Mouse (Mus musculus) kidney, adult 2 months (tissue): Measurements from ENCODE around the gene Nol3. TPM values are rescaled to one million over a fixed set of nuclear protein-coding genes. Genes with fewer than 3 reads are reported as not detected.

Source experiments
- DNase-seq: peaks from one replicate; pipeline ENCODE4 v3.0.0; 2021
- H3K27ac ChIP-seq: fragments of 200-500 bp; 2 replicates; pipeline ENCODE4 v1.5.1; 2012; ENCODE audit warnings: low read depth, low read length, control low read depth, inconsistent platforms; ENCODE audit not compliant: insufficient read depth
- H3K27me3 ChIP-seq: fragments of 200-500 bp; replicated peaks from 2 replicates; pipeline ENCODE4 v1.6.1; 2012; ENCODE audit warnings: mild to moderate bottlenecking, moderate library complexity, low read length, inconsistent platforms; ENCODE audit not compliant: control insufficient read depth, insufficient read depth
- H3K36me3 ChIP-seq: fragments of 200-500 bp; 2 replicates; pipeline ENCODE4 v1.6.1; 2012; ENCODE audit warnings: mild to moderate bottlenecking, moderate library complexity, low read length, inconsistent platforms; ENCODE audit not compliant: control insufficient read depth, insufficient read depth
- H3K4me1 ChIP-seq: fragments of 200-500 bp; 2 replicates; pipeline ENCODE4 v1.6.1; 2011; ENCODE audit warnings: low read length; ENCODE audit not compliant: control insufficient read depth, insufficient read depth
- H3K4me3 ChIP-seq: fragments of 200-500 bp; 2 replicates; pipeline ENCODE4 v1.5.1; 2011; ENCODE audit warnings: mild to moderate bottlenecking, low read depth, low read length, control low read depth; ENCODE audit not compliant: insufficient read depth
- CTCF ChIP-seq: fragments of 200-500 bp; conservative IDR thresholded peaks from 2 replicates; pipeline ENCODE4 v1.5.1; 2011; ENCODE audit warnings: low read depth, mild to moderate bottlenecking, control low read depth, low read length, moderate library complexity, mixed read lengths; ENCODE audit not compliant: insufficient read depth, insufficient read length
- POLR2A ChIP-seq: fragments of 200-500 bp; IDR thresholded peaks from one replicate; pipeline ENCODE4 v1.6.1; 2011; ENCODE audit warnings: low read depth, low read length, control low read depth
- WGBS: fragments of 180-500 bp; shearing (Covaris S2); methylation state at CpG from one replicate; pipeline ENCODE4 v1.1.7; 2018; 5-methylcytosine and 5-hydroxymethylcytosine counted together
- polyA plus RNA-seq: library from polyadenylated mRNA; depleted of rRNA; stranded (reverse); fragments of >200 nt; gene quantifications from 2 replicates; pipeline ENCODE4 v1.2.3, GENCODE M21; 2012

Nol3 gene
- polyA plus RNA-seq, 1 experiment: 5.6 TPM

- peaks cover 7% of the 10 kb centered on the region; the same call in 1 of the 2 replicates for H3K4me1 ChIP-seq
- H3K27me3 ChIP-seq: no peaks in the 10 kb centered on the region
- no peaks in the 10 kb centered on the region; the same call in 1 of the 2 replicates for H3K36me3 ChIP-seq
- DNase-seq: peak; percentile 66
- peak within 1 kb of the TSS; percentile 56 for H3K4me3 ChIP-seq
- 52% methylated on average over 11 of the region's 11 CpGs for WGBS
- H3K27ac ChIP-seq: peak within 1 kb of the TSS; percentile 77
- TF ChIP-seq CTCF (no peak), POLR2A (no peak)
Measured at GRCm38 (mm10) chr8:105295895-105296573, 20.1 kb downstream of the Nol3 start, which contains the start of gene Exoc3l. TSS of gene Exoc3l (minus strand) at chr8:105296101.

DNA sequence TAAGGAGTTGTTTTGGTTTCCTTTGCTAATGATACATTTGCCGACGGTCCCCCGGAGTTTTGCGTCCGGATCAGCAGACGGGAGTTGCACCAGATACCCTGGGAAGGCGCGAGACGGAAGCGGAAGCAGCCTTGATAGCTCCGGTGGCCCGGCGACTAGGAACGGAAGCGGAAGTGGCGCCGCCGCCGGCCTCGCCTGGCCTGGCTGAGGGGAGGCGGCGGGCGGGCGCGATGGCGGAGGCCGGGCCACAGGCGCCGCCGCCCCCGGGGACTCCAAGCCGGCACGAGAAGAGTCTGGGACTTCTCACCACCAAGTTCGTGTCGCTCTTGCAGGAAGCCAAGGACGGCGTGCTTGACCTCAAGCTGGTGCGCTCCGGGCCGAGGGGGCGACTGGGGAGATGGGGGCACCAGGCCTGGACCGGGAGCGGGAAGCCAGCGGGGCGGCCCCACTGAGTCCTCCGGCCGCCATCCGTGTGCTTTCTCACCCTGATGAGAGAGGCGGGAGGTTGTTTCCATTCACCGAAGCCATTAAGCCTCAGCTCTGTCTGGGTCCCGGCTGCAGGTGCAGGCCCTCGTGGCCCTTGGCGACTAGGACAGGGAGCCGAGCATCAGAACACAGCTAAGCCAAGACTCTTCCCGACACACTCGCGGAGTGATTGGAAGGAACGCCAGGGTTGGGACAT, 21.7 kb downstream of the Nol3 start, which contains the start of gene E2f4:
E2f4 (plus strand) TSS at position 153 of the 682 bp plus-strand sequence.
- under 1% methylated on average over 58 of the region's 58 CpGs for WGBS
- Histone ChIP-seq H3K27me3 (no peaks in the 10 kb centered on the region), H3K4me1 (peaks cover 7% of the 10 kb centered on the region; the same call in 1 of the 2 replicates), H3K4me3 (peak within 1 kb of the TSS; percentile 88), H3K36me3 (no peaks in the 10 kb centered on the region; the same call in none of the 2 replicates), H3K27ac (peak within 1 kb of the TSS; percentile 77)
- peak; percentile 97 for DNase-seq
- TF ChIP-seq POLR2A (no peak), CTCF (no peak)

DNA sequence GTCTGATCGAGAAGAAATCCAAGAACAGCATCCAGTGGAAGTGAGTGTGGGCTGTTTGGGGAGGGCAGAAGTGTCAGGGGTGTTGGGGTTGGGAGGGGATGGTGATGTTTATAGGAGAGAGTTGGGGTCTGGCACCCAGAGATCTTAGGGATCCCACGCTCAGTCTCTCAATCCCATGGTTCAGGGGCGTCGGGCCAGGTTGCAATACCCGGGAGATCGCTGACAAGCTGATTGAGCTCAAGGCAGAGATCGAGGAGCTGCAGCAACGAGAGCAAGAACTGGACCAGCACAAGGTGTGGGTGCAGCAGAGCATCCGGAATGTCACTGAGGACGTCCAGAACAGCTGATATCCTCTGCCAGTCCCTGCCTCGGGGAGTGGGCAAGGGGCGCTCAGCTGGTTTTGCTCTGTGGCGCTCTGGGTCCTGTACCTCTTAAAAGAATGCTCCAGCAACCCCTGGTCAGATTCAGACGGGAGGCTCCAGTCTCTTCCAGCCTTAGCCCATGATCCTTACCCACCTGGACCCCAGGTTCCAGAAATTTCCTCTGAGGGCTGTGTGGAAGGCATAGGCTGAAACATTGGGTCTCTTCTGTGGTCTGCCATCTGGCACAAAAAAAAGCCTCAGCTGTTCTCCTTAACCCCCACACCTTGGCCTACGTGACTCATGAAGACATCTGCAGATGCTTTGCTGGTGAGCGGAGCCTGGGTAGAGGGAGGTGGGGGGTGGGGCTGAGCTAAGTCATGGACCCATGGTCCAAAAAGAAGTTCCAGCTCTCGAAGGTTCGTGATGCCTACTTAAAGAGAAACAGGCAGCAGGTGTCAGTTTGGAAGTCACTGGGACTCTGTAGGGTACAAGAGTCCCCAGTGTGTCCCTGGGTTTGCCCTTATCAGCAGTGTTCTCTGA, 22.7 kb downstream of the Nol3 start:
- 37% methylated on average over 18 of the region's 18 CpGs for WGBS

GRCm38 (mm10) chr8:105299962-105300361, 24.0 kb downstream of the Nol3 start:
- 95% methylated on average over 8 of the region's 8 CpGs for WGBS
- H3K36me3 ChIP-seq: no peaks in the 10 kb centered on the region; the same call in none of the 2 replicates

More for the DNA sequence above, 22.7 kb downstream of the Nol3 start:
- TF ChIP-seq POLR2A (no peak), CTCF (no peak)
- H3K27ac ChIP-seq: no peak overlapping the region
- DNase-seq: no peak
- no peaks in the 10 kb centered on the region for H3K27me3 ChIP-seq
- H3K4me1 ChIP-seq: peaks cover 7% of the 10 kb centered on the region; the same call in 1 of the 2 replicates
- H3K4me3 ChIP-seq: peak overlapping the region; percentile 88
- no peaks in the 10 kb centered on the region; the same call in none of the 2 replicates for H3K36me3 ChIP-seq

DNA sequence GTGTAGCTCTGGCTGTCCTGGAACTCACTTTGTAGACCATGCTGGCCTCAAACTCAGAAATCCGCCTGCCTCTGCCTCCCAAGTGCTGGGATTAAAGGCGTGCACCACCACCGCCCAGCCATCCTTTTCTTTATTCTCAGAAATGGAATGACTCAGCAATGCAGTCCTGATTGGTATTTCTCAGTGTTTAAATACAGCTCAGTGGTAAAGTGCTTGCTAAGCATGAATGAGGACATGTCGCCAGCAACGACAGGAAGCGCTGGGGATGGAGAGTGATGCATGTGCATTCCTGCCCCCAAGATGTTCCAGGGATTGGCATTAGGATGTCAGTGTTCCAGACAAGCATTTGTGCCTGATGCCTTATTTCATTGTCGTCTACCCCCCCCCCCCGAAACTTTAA, 27.5 kb downstream of the Nol3 start:
- no peaks in the 10 kb centered on the region; the same call in none of the 2 replicates for H3K36me3 ChIP-seq
- no peak for DNase-seq

More at GRCm38 (mm10) chr8:105299962-105300361, 24.0 kb downstream of the Nol3 start:
- TF ChIP-seq CTCF: no peak
- TF ChIP-seq POLR2A: no peak
- peaks cover 7% of the 10 kb centered on the region; the same call in 1 of the 2 replicates for H3K4me1 ChIP-seq
- no peak overlapping the region for H3K27ac ChIP-seq
- H3K4me3 ChIP-seq: no peak overlapping the region
- DNase-seq: no peak
- H3K27me3 ChIP-seq: no peaks in the 10 kb centered on the region

GRCm38 (mm10) chr8:105303874-105304273, 27.9 kb downstream of the Nol3 start:
- TF ChIP-seq CTCF: no peak
- no peak for TF ChIP-seq POLR2A
- no peak overlapping the region for H3K27ac ChIP-seq
- H3K4me1 ChIP-seq: peaks cover 9% of the 10 kb centered on the region; the same call in 1 of the 2 replicates
- no peaks in the 10 kb centered on the region; the same call in none of the 2 replicates for H3K36me3 ChIP-seq
- no peak for DNase-seq
- WGBS: 59% methylated on average over 9 of the region's 9 CpGs
- no peaks in the 10 kb centered on the region for H3K27me3 ChIP-seq
- no peak overlapping the region for H3K4me3 ChIP-seq

More for the DNA sequence above, 27.5 kb downstream of the Nol3 start:
- Histone ChIP-seq H3K27me3 (no peaks in the 10 kb centered on the region), H3K4me3 (no peak overlapping the region), H3K27ac (no peak overlapping the region), H3K4me1 (peaks cover 13% of the 10 kb centered on the region; the same call in 1 of the 2 replicates)
- no peak for TF ChIP-seq POLR2A
- TF ChIP-seq CTCF: no peak
- 74% methylated on average over 8 of the region's 8 CpGs for WGBS
